Mouse (Mus musculus) bone marrow, adult 2 months (tissue): ENCODE measurements around the gene March1.

Experiments
- CTCF ChIP-seq: fragments of 200-500 bp; IDR thresholded peaks from 2 replicates; pipeline ENCODE4 v1.5.1; 2011; ENCODE audit warnings: low read length, control low read depth; ENCODE audit not compliant: control insufficient read depth, insufficient read depth
- POLR2A ChIP-seq: fragments of 200-500 bp; IDR thresholded peaks from 2 replicates; pipeline ENCODE4 v1.6.1; 2011; ENCODE audit warnings: low read depth, mild to moderate bottlenecking, control low read depth, low read length, borderline replicate concordance; ENCODE audit not compliant: control insufficient read depth

DNA sequence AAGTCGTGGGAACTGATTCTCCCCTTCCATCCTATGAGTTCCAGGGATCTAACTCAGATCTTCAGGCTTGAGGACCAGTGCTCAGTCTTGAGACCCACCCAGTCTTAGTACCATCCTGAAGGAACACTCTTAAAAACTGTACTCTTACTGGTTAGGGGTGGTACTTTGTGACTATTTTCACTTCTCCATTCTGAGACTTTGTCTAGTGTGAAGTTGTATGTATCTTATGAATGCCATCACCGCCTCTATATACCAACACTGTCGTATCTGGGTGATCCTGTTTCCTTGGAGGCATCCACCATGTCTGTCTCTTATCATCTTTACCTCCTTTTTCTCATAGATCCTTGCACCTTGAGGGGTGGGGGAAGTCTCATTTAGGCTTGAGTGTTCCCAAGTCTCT, 714.5 kb downstream of the March1 start:
- TF ChIP-seq POLR2A: no peak
- no peak for TF ChIP-seq CTCF
